Mouse (Mus musculus) liver (tissue): ENCODE results near the gene Phlda3.
A peak's percentile ranks its signal among the peaks of the same experiment; 100 is the strongest.

Experiments
- DNase-seq: peaks from one replicate; pipeline ENCODE4 v3.0.0-alpha.2; 2020; ENCODE audit warnings: mixed read lengths

Phlda3 gene

GRCm38 (mm10) chr1:135765645-135766591 is at the start of gene Phlda3:
TSS of gene Phlda3 (plus strand) at chr1:135766119.
- peak; percentile 72 for DNase-seq

- peak; percentile 62 for DNase-seq
Observed at GRCm38 (mm10) chr1:135719486-135719885, 46.4 kb upstream of the Phlda3 start.

- no peak for DNase-seq
Observed at GRCm38 (mm10) chr1:135719983-135720382, 45.9 kb upstream of the Phlda3 start, which contains the start of gene Csrp1. TSS of gene Csrp1 (plus strand) at chr1:135720061.

GRCm38 (mm10) chr1:135723016-135723415 is 42.9 kb upstream of the Phlda3 start:
- no peak for DNase-seq

- DNase-seq, result no peak
Observed at GRCm38 (mm10) chr1:135724134-135724533, 41.8 kb upstream of the Phlda3 start.

- no peak for DNase-seq
Observed at GRCm38 (mm10) chr1:135725324-135725723, 40.6 kb upstream of the Phlda3 start.

GRCm38 (mm10) chr1:135725936-135726335 is 40.0 kb upstream of the Phlda3 start:
- DNase-seq, result no peak

GRCm38 (mm10) chr1:135728631-135729366 is 37.1 kb upstream of the Phlda3 start:
- peak; percentile 93 for DNase-seq

GRCm38 (mm10) chr1:135729367-135729713 is 36.6 kb upstream of the Phlda3 start:
- peak; percentile 42 for DNase-seq

- no peak for DNase-seq
Observed at GRCm38 (mm10) chr1:135729821-135730220, 36.1 kb upstream of the Phlda3 start.

GRCm38 (mm10) chr1:135730296-135730695 is 35.6 kb upstream of the Phlda3 start:
- no peak for DNase-seq

GRCm38 (mm10) chr1:135731393-135731792 is 34.5 kb upstream of the Phlda3 start:
- DNase-seq, result no peak

- DNase-seq, result no peak
Observed at GRCm38 (mm10) chr1:135731897-135732684, 33.8 kb upstream of the Phlda3 start.

- no peak for DNase-seq
Observed at GRCm38 (mm10) chr1:135734225-135734937, 31.5 kb upstream of the Phlda3 start.

- no peak for DNase-seq
Observed at GRCm38 (mm10) chr1:135735460-135735859, 30.5 kb upstream of the Phlda3 start.

- DNase-seq, result no peak
Observed at GRCm38 (mm10) chr1:135744987-135745386, 20.9 kb upstream of the Phlda3 start.

- no peak for DNase-seq
Observed at GRCm38 (mm10) chr1:135746248-135746647, 19.7 kb upstream of the Phlda3 start.

GRCm38 (mm10) chr1:135752737-135753348 is 13.1 kb upstream of the Phlda3 start:
- DNase-seq, result peak; percentile 91

GRCm38 (mm10) chr1:135755287-135755686 is 10.6 kb upstream of the Phlda3 start:
- no peak for DNase-seq

- DNase-seq, result no peak
Observed at GRCm38 (mm10) chr1:135755913-135756312, 10.0 kb upstream of the Phlda3 start.

GRCm38 (mm10) chr1:135757287-135757686 is 8.6 kb upstream of the Phlda3 start:
- DNase-seq, result no peak

- no peak for DNase-seq
Observed at GRCm38 (mm10) chr1:135759685-135760084, 6.2 kb upstream of the Phlda3 start.
